Mouse (Mus musculus): Measurements from ENCODE around the gene Gm11549. TPM values are rescaled to one million over a fixed set of nuclear protein-coding genes. Genes with fewer than 3 reads are reported as not detected.

Gm11549 gene
- not detected for polyA plus RNA-seq (2012; fragmentation: generic; extraction: Trizol)

- H3K27me3 ChIP-seq (ENCODE audit: control insufficient read depth, insufficient read depth, insufficient read length): peaks cover 16% of the 10 kb centered on the region
- no peaks in the 10 kb centered on the region for H3K79me2 ChIP-seq (ENCODE audit: control insufficient read depth, insufficient read depth)
- H3K4me3 ChIP-seq: no peak within 1 kb of the TSS
- H3K36me3 ChIP-seq (ENCODE audit: control insufficient read depth, insufficient read depth): no peaks in the 10 kb centered on the region
- TF ChIP-seq USF1 (IDR thresholded peaks at IDR 0.05; ENCODE audit: low read depth): no peak
- no peak for TF ChIP-seq TCF3 (IDR thresholded peaks at IDR 0.05; ENCODE audit: insufficient read length, low read depth)
- no peak for TF ChIP-seq TCF12 (IDR thresholded peaks at IDR 0.05; ENCODE audit: insufficient read depth, poor library complexity, severe bottlenecking)
- TF ChIP-seq MYOD1 (IDR thresholded peaks at IDR 0.05; ENCODE audit: control insufficient read depth in 1 of 3, insufficient read length in 2 of 3, low read depth in 2 of 3): no peak
- no peak for TF ChIP-seq E2F4 (IDR thresholded peaks at IDR 0.05; ENCODE audit: insufficient read depth)
- TF ChIP-seq CEBPB (IDR thresholded peaks at IDR 0.05; ENCODE audit: insufficient read depth, poor library complexity, severe bottlenecking): no peak
- TF ChIP-seq MYOG (IDR thresholded peaks at IDR 0.05; ENCODE audit: control insufficient read depth in 1 of 3, insufficient read depth in 1 of 3, insufficient read length in 2 of 3, low read depth in 2 of 3): no peak
- no peak for TF ChIP-seq POLR2AphosphoS2 (IDR thresholded peaks at IDR 0.05; ENCODE audit: insufficient read length, low read depth)
- H3K4me2 ChIP-seq (ENCODE audit: low read depth): no peak within 1 kb of the TSS
- H3ac ChIP-seq (ENCODE audit: control insufficient read depth, insufficient read length): no peak within 1 kb of the TSS
These were observed at the start of gene Gm11549 for GRCm38 (mm10) chr3:36521073-36522060. TSS of gene Gm11549 (minus strand) at chr3:36521813.

GRCm38 (mm10) chr3:36569836-36570235 lies 48.2 kb upstream of the Gm11549 start:
- Histone ChIP-seq H3ac (ENCODE audit: control insufficient read depth, insufficient read length) (no peak overlapping the region), H3K79me2 (ENCODE audit: control insufficient read depth, insufficient read depth) (peaks cover 41% of the 10 kb centered on the region), H3K4me3 (peak overlapping the region; percentile 52), H3K4me2 (ENCODE audit: low read depth) (peak overlapping the region; percentile 73), H3K27me3 (ENCODE audit: control insufficient read depth, insufficient read depth, insufficient read length) (no peaks in the 10 kb centered on the region), H3K36me3 (ENCODE audit: control insufficient read depth, insufficient read depth) (peaks cover 39% of the 10 kb centered on the region)
- TF ChIP-seq CEBPB (IDR thresholded peaks at IDR 0.05; ENCODE audit: insufficient read depth, poor library complexity, severe bottlenecking) (no peak), USF1 (IDR thresholded peaks at IDR 0.05; ENCODE audit: low read depth) (no peak), MAX (IDR thresholded peaks at IDR 0.05; ENCODE audit: low read depth) (no peak), POLR2AphosphoS2 (IDR thresholded peaks at IDR 0.05; ENCODE audit: insufficient read length, low read depth) (no peak), MYOD1 (IDR thresholded peaks at IDR 0.05; ENCODE audit: control insufficient read depth in 1 of 3, insufficient read length in 2 of 3, low read depth in 2 of 3) (no peak), TCF12 (IDR thresholded peaks at IDR 0.05; ENCODE audit: insufficient read depth, poor library complexity, severe bottlenecking) (no peak), TCF3 (IDR thresholded peaks at IDR 0.05; ENCODE audit: insufficient read length, low read depth) (no peak), E2F4 (IDR thresholded peaks at IDR 0.05; ENCODE audit: insufficient read depth) (no peak), REST (IDR thresholded peaks at IDR 0.05; ENCODE audit: insufficient read depth, insufficient read length) (no peak), POLR2A (IDR thresholded peaks at IDR 0.05; ENCODE audit: insufficient read length, low read depth) (no peak), MYOG (IDR thresholded peaks at IDR 0.05; ENCODE audit: control insufficient read depth in 1 of 3, insufficient read depth in 1 of 3, insufficient read length in 2 of 3, low read depth in 2 of 3) (no peak), SRF (IDR thresholded peaks at IDR 0.05; ENCODE audit: control insufficient read depth, insufficient read length, low read depth) (no peak)

- no peak overlapping the region for H3ac ChIP-seq (ENCODE audit: control insufficient read depth, insufficient read length)
- TF ChIP-seq MYOD1 (IDR thresholded peaks at IDR 0.05; ENCODE audit: control insufficient read depth in 1 of 3, insufficient read length in 2 of 3, low read depth in 2 of 3): no peak
- no peak for TF ChIP-seq POLR2A (IDR thresholded peaks at IDR 0.05; ENCODE audit: insufficient read length, low read depth)
- TF ChIP-seq MYOG (IDR thresholded peaks at IDR 0.05; ENCODE audit: control insufficient read depth in 1 of 3, insufficient read depth in 1 of 3, insufficient read length in 2 of 3, low read depth in 2 of 3): no peak
- TF ChIP-seq TCF12 (IDR thresholded peaks at IDR 0.05; ENCODE audit: insufficient read depth, poor library complexity, severe bottlenecking): no peak
- TF ChIP-seq SRF (IDR thresholded peaks at IDR 0.05; ENCODE audit: control insufficient read depth, insufficient read length, low read depth): no peak
- TF ChIP-seq REST (IDR thresholded peaks at IDR 0.05; ENCODE audit: insufficient read depth, insufficient read length): no peak
- TF ChIP-seq E2F4 (IDR thresholded peaks at IDR 0.05; ENCODE audit: insufficient read depth): no peak
- no peak for TF ChIP-seq POLR2AphosphoS2 (IDR thresholded peaks at IDR 0.05; ENCODE audit: insufficient read length, low read depth)
- no peak for TF ChIP-seq TCF3 (IDR thresholded peaks at IDR 0.05; ENCODE audit: insufficient read length, low read depth)
- TF ChIP-seq USF1 (IDR thresholded peaks at IDR 0.05; ENCODE audit: low read depth): no peak
- TF ChIP-seq MAX (IDR thresholded peaks at IDR 0.05; ENCODE audit: low read depth): no peak
- no peak for TF ChIP-seq CEBPB (IDR thresholded peaks at IDR 0.05; ENCODE audit: insufficient read depth, poor library complexity, severe bottlenecking)
- peaks cover 56% of the 10 kb centered on the region for H3K36me3 ChIP-seq (ENCODE audit: control insufficient read depth, insufficient read depth)
These were observed 42.1 kb upstream of the Gm11549 start for GRCm38 (mm10) chr3:36563666-36564065.

GRCm38 (mm10) chr3:36559606-36560005 lies 38.0 kb upstream of the Gm11549 start:
- H3ac ChIP-seq (ENCODE audit: control insufficient read depth, insufficient read length): no peak overlapping the region
- no peak overlapping the region for H3K4me3 ChIP-seq
- TF ChIP-seq MYOG (IDR thresholded peaks at IDR 0.05; ENCODE audit: control insufficient read depth in 1 of 3, insufficient read depth in 1 of 3, insufficient read length in 2 of 3, low read depth in 2 of 3): no peak
- no peak for TF ChIP-seq TCF3 (IDR thresholded peaks at IDR 0.05; ENCODE audit: insufficient read length, low read depth)
- TF ChIP-seq POLR2A (IDR thresholded peaks at IDR 0.05; ENCODE audit: insufficient read length, low read depth): no peak
- no peak for TF ChIP-seq POLR2AphosphoS2 (IDR thresholded peaks at IDR 0.05; ENCODE audit: insufficient read length, low read depth)
- no peak for TF ChIP-seq SRF (IDR thresholded peaks at IDR 0.05; ENCODE audit: control insufficient read depth, insufficient read length, low read depth)
- TF ChIP-seq E2F4 (IDR thresholded peaks at IDR 0.05; ENCODE audit: insufficient read depth): no peak
- TF ChIP-seq MAX (IDR thresholded peaks at IDR 0.05; ENCODE audit: low read depth): no peak
- no peak for TF ChIP-seq CEBPB (IDR thresholded peaks at IDR 0.05; ENCODE audit: insufficient read depth, poor library complexity, severe bottlenecking)
- TF ChIP-seq USF1 (IDR thresholded peaks at IDR 0.05; ENCODE audit: low read depth): no peak
- no peak for TF ChIP-seq TCF12 (IDR thresholded peaks at IDR 0.05; ENCODE audit: insufficient read depth, poor library complexity, severe bottlenecking)
- no peak for TF ChIP-seq MYOD1 (IDR thresholded peaks at IDR 0.05; ENCODE audit: control insufficient read depth in 1 of 3, insufficient read length in 2 of 3, low read depth in 2 of 3)
- no peak for TF ChIP-seq REST (IDR thresholded peaks at IDR 0.05; ENCODE audit: insufficient read depth, insufficient read length)
- no peaks in the 10 kb centered on the region for H3K27me3 ChIP-seq (ENCODE audit: control insufficient read depth, insufficient read depth, insufficient read length)
- no peak overlapping the region for H3K4me2 ChIP-seq (ENCODE audit: low read depth)
- H3K36me3 ChIP-seq (ENCODE audit: control insufficient read depth, insufficient read depth): peaks cover 43% of the 10 kb centered on the region
- H3K79me2 ChIP-seq (ENCODE audit: control insufficient read depth, insufficient read depth): no peaks in the 10 kb centered on the region

More at GRCm38 (mm10) chr3:36563666-36564065, 42.1 kb upstream of the Gm11549 start:
- Histone ChIP-seq H3K27me3 (ENCODE audit: control insufficient read depth, insufficient read depth, insufficient read length) (no peaks in the 10 kb centered on the region), H3K4me3 (no peak overlapping the region), H3K4me2 (ENCODE audit: low read depth) (no peak overlapping the region), H3K79me2 (ENCODE audit: control insufficient read depth, insufficient read depth) (peaks cover 13% of the 10 kb centered on the region)

All from myocyte (in vitro differentiated cells).